Mouse (Mus musculus) c-Kit-positive CD71-positive TER-119-positive erythroid progenitor cells, embryonic 14.5 days (primary cell): ENCODE measurements around the gene Sgf29.

Experiments used
- DNase-seq: peaks from one replicate; pipeline ENCODE4 v3.0.0-alpha.2; 2013; ENCODE audit warnings: low spot score

Gene Sgf29

DNA sequence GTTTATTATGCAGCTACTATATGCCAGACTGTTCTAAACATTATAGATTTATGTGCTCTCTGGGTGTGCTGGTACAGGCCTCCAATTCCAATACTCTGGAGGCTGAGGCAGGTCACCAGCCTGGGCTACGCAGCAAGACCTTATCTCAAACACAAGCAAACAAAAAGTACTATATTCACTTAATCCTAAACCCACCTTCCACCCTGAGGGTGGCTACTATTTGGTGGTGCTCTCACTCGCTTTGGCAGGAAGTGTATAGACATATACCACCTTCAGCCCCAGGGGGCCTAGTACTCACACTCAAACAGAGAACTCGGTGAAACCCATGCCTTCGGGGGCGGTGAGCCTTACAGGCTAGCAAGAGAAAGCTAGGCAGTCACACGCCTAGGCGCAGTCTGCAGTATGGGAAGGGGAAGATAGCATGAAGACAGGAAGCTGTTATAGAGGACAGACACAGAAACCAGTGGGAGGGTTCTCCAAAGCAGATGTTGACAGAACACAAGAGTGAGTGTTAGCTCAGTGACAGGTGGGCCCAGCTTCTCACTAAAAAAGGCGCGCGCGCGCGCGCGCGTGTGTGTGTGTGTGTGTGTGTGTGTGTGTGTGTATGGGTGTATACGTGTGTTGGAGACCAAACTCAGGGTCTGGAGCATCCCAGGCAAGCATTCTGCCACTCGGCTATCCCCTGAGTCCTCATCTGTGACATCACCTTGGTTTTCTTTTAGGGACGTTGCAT is 58.5 kb downstream of the Sgf29 start, which contains the start of gene Coro1a:
Gene Coro1a (minus strand): TSS at position 346 of the 733 bp plus-strand sequence.
- DNase-seq = no peak

- DNase-seq = no peak
These were observed 59.3 kb downstream of the Sgf29 start for GRCm38 (mm10) chr7:126708175-126708952.

GRCm38 (mm10) chr7:126710266-126710665 is 61.2 kb downstream of the Sgf29 start:
- no peak for DNase-seq

- no peak for DNase-seq
These were observed 62.8 kb downstream of the Sgf29 start for GRCm38 (mm10) chr7:126711910-126712309.

DNA sequence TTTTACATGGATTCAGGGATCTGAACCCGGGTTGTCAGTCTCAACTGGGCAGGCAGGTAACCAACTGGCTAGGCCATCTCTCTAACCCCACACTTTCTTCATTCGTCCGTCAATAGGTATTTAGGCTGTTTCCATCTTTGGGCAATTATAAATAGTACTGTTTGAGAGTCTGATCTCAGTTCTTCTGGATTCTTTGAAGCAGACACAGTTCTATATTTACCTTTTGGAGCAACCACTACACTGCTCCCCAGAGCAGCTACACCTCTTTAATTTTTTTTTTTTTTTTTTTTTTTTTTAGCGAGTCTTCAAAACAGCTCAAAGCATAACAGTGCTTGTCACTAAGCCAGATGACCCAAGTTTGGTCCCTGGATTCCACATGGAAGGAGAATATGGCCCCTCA is 66.6 kb downstream of the Sgf29 start:
- no peak for DNase-seq

GRCm38 (mm10) chr7:126717566-126717965 is 68.5 kb downstream of the Sgf29 start:
- no peak for DNase-seq

- no peak for DNase-seq
These were observed 69.8 kb downstream of the Sgf29 start for GRCm38 (mm10) chr7:126718787-126719337.

GRCm38 (mm10) chr7:126721635-126722034 is 72.5 kb downstream of the Sgf29 start:
- no peak for DNase-seq
